Mouse (Mus musculus): ENCODE measurements around the gene Ppp1r3a. TPM values are rescaled to one million over a fixed set of nuclear protein-coding genes. Genes with fewer than 3 reads are reported as not detected.

Ppp1r3a gene
- polyA plus RNA-seq (2014; fragmentation: Nextera tagmentation; extraction: Ambion mirVana): not detected in 2 replicates

- Histone ChIP-seq H3K9me3 (ENCODE audit: control insufficient read depth, low read length) (no peaks in the 10 kb centered on the region), H3K27ac (replicated peaks; ENCODE audit: low read depth, low read length) (no peak within 1 kb of the TSS), H3K4me3 (ENCODE audit: low read depth, low read length) (no peak within 1 kb of the TSS), H3K36me3 (ENCODE audit: control insufficient read depth, insufficient read depth, low read length) (no peaks in the 10 kb centered on the region), H3K4me1 (ENCODE audit: control insufficient read depth, insufficient read depth, low read length) (no peaks in the 10 kb centered on the region), H3K4me2 (ENCODE audit: low read depth, severe bottlenecking) (no peak within 1 kb of the TSS), H3K27me3 (ENCODE audit: control insufficient read depth, insufficient read depth, low read length) (no peaks in the 10 kb centered on the region), H3K9ac (ENCODE audit: low read length) (no peak within 1 kb of the TSS)
- 88% methylated on average over 7 of the region's 7 CpGs for WGBS
- DNase-seq (ENCODE audit: low spot score) (no peak), ATAC-seq (ENCODE audit: insufficient number of reproducible peaks, low FRiP score, low TSS enrichment, low read depth) (no peak)
These were observed at the start of gene Ppp1r3a for GRCm38 (mm10) chr6:14754901-14755591. TSS of gene Ppp1r3a (minus strand) at chr6:14755274.

DNA sequence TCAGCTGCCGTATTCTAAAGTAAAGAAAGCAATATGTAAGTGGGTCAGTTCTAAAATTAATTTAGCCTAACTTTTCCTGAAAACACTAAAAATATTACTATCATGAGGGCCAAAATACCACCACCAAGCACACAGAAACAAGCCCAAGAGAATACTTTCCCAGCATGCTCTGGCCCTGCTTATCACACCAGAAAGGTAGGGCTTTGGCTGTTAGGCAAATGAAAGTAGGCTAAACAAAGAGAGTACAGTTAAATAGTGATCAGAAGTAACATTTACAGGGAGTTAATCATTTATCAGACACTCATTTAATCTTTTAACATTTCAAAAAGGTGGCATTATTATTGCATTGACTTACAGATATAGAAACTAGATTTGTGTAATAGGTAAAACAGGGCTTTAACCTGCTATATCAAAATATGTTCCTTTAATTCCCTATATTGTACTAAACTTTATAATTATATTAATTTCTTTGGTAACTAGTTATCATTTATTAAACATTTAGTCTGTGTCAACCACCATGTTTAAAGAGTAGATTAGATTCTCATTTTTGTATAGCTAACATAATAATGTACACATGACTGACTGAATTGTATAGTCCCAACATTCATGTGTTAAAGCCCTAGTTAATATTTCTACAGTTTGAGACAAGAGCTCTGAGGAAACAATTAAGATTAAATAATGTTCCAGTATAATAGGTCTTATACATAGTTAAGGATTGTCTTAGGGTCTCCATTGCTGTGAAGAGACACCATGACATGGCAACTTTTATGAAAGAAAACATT lies 32.3 kb upstream of the Ppp1r3a start:
- no peaks in the 10 kb centered on the region for H3K27me3 ChIP-seq (ENCODE audit: control insufficient read depth, insufficient read depth, low read length)
- no peak overlapping the region for H3K4me2 ChIP-seq (ENCODE audit: low read depth, severe bottlenecking)
- DNase-seq (ENCODE audit: low spot score): no peak
- H3K27ac ChIP-seq (replicated peaks; ENCODE audit: low read depth, low read length): no peak overlapping the region
- no peak for ATAC-seq (ENCODE audit: insufficient number of reproducible peaks, low FRiP score, low TSS enrichment, low read depth)
- no peaks in the 10 kb centered on the region for H3K36me3 ChIP-seq (ENCODE audit: control insufficient read depth, insufficient read depth, low read length)
- WGBS: 91% methylated on average over 1 of the region's 1 CpGs
- H3K4me1 ChIP-seq (ENCODE audit: control insufficient read depth, insufficient read depth, low read length): no peaks in the 10 kb centered on the region
- H3K9me3 ChIP-seq (ENCODE audit: control insufficient read depth, low read length): no peaks in the 10 kb centered on the region
- no peak overlapping the region for H3K4me3 ChIP-seq (ENCODE audit: low read depth, low read length)
- H3K9ac ChIP-seq (ENCODE audit: low read length): no peak overlapping the region

- ATAC-seq (ENCODE audit: insufficient number of reproducible peaks, low FRiP score, low TSS enrichment, low read depth) (no peak), DNase-seq (ENCODE audit: low spot score) (no peak)
- WGBS: 99% methylated on average over 4 of the region's 4 CpGs
- Histone ChIP-seq H3K36me3 (ENCODE audit: control insufficient read depth, insufficient read depth, low read length) (no peaks in the 10 kb centered on the region), H3K27me3 (ENCODE audit: control insufficient read depth, insufficient read depth, low read length) (no peaks in the 10 kb centered on the region), H3K4me2 (ENCODE audit: low read depth, severe bottlenecking) (no peak overlapping the region), H3K4me1 (ENCODE audit: control insufficient read depth, insufficient read depth, low read length) (no peaks in the 10 kb centered on the region), H3K9me3 (ENCODE audit: control insufficient read depth, low read length) (no peaks in the 10 kb centered on the region), H3K27ac (replicated peaks; ENCODE audit: low read depth, low read length) (no peak overlapping the region), H3K9ac (ENCODE audit: low read length) (no peak overlapping the region), H3K4me3 (ENCODE audit: low read depth, low read length) (no peak overlapping the region)
These were observed 22.8 kb upstream of the Ppp1r3a start for GRCm38 (mm10) chr6:14777920-14778319.

DNA sequence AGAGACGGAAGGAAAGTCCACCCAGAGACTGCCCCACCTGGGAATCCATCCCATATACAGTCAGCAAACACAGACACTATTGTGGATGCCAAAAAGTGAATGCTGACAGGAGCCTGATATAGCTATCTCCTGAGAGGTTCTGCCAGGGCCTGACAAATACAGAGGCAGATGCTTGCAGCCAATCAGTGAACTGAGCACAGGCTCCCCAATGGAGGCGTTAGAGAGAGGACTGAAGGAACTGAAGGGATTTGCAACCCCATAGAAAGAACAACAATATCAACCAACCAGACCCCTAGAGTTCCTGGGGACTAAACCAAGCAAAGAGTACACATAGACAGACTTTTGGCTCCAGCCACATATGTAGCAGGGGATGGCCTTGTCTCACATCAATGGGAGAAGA lies 16.6 kb upstream of the Ppp1r3a start:
- no peak overlapping the region for H3K27ac ChIP-seq (replicated peaks; ENCODE audit: low read depth, low read length)
- no peaks in the 10 kb centered on the region for H3K9me3 ChIP-seq (ENCODE audit: control insufficient read depth, low read length)
- H3K4me3 ChIP-seq (ENCODE audit: low read depth, low read length): no peak overlapping the region
- no peaks in the 10 kb centered on the region for H3K4me1 ChIP-seq (ENCODE audit: control insufficient read depth, insufficient read depth, low read length)
- WGBS: 74% methylated on average over 2 of the region's 2 CpGs
- no peak overlapping the region for H3K9ac ChIP-seq (ENCODE audit: low read length)
- no peak for ATAC-seq (ENCODE audit: insufficient number of reproducible peaks, low FRiP score, low TSS enrichment, low read depth)
- no peak overlapping the region for H3K4me2 ChIP-seq (ENCODE audit: low read depth, severe bottlenecking)
- DNase-seq (ENCODE audit: low spot score): no peak
- no peaks in the 10 kb centered on the region for H3K27me3 ChIP-seq (ENCODE audit: control insufficient read depth, insufficient read depth, low read length)
- no peaks in the 10 kb centered on the region for H3K36me3 ChIP-seq (ENCODE audit: control insufficient read depth, insufficient read depth, low read length)

- H3K9ac ChIP-seq (ENCODE audit: low read length): no peak overlapping the region
- H3K9me3 ChIP-seq (ENCODE audit: control insufficient read depth, low read length): no peaks in the 10 kb centered on the region
- ATAC-seq (ENCODE audit: insufficient number of reproducible peaks, low FRiP score, low TSS enrichment, low read depth) (no peak), DNase-seq (ENCODE audit: low spot score) (no peak)
- H3K36me3 ChIP-seq (ENCODE audit: control insufficient read depth, insufficient read depth, low read length): no peaks in the 10 kb centered on the region
- no peaks in the 10 kb centered on the region for H3K4me1 ChIP-seq (ENCODE audit: control insufficient read depth, insufficient read depth, low read length)
- no peak overlapping the region for H3K27ac ChIP-seq (replicated peaks; ENCODE audit: low read depth, low read length)
- H3K4me3 ChIP-seq (ENCODE audit: low read depth, low read length): no peak overlapping the region
- no peaks in the 10 kb centered on the region for H3K27me3 ChIP-seq (ENCODE audit: control insufficient read depth, insufficient read depth, low read length)
- WGBS: 82% methylated on average over 3 of the region's 3 CpGs
- no peak overlapping the region for H3K4me2 ChIP-seq (ENCODE audit: low read depth, severe bottlenecking)
These were observed 2.4 kb upstream of the Ppp1r3a start for GRCm38 (mm10) chr6:14757486-14757885.

- DNase-seq (ENCODE audit: low spot score): no peak
- Histone ChIP-seq H3K4me2 (ENCODE audit: low read depth, severe bottlenecking) (no peak overlapping the region), H3K36me3 (ENCODE audit: control insufficient read depth, insufficient read depth, low read length) (no peaks in the 10 kb centered on the region), H3K27ac (replicated peaks; ENCODE audit: low read depth, low read length) (no peak overlapping the region), H3K27me3 (ENCODE audit: control insufficient read depth, insufficient read depth, low read length) (no peaks in the 10 kb centered on the region), H3K9ac (ENCODE audit: low read length) (no peak overlapping the region), H3K4me3 (ENCODE audit: low read depth, low read length) (no peak overlapping the region), H3K9me3 (ENCODE audit: control insufficient read depth, low read length) (no peaks in the 10 kb centered on the region), H3K4me1 (ENCODE audit: control insufficient read depth, insufficient read depth, low read length) (no peaks in the 10 kb centered on the region)
- ATAC-seq (ENCODE audit: insufficient number of reproducible peaks, low FRiP score, low TSS enrichment, low read depth): no peak
- 83% methylated on average over 4 of the region's 4 CpGs for WGBS
These were observed 1.6 kb downstream of the Ppp1r3a start for GRCm38 (mm10) chr6:14753512-14753911.

DNA sequence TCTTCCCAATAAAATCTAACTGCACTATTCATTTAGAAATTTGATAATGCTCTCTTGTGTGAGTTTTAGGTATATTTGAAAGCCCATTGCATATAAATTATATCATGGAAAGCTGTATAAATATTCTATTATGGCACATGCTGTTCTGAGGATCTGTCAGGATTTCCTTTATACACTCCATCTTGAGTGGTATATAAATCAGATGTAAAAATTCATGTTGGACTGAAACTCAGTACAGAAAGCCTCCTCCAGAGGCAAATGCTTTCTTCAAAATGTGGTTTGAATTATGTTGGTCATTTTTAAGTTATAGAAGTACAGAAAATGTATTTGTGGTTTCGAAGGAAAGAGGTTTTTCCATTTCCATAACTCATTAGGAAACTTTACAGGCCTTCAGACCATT lies 2.9 kb downstream of the Ppp1r3a start:
- 51% methylated on average over 1 of the region's 1 CpGs for WGBS
- ATAC-seq (ENCODE audit: insufficient number of reproducible peaks, low FRiP score, low TSS enrichment, low read depth) (no peak), DNase-seq (ENCODE audit: low spot score) (no peak)
- Histone ChIP-seq H3K27me3 (ENCODE audit: control insufficient read depth, insufficient read depth, low read length) (no peaks in the 10 kb centered on the region), H3K27ac (replicated peaks; ENCODE audit: low read depth, low read length) (no peak overlapping the region), H3K4me1 (ENCODE audit: control insufficient read depth, insufficient read depth, low read length) (no peaks in the 10 kb centered on the region), H3K9me3 (ENCODE audit: control insufficient read depth, low read length) (no peaks in the 10 kb centered on the region), H3K9ac (ENCODE audit: low read length) (no peak overlapping the region), H3K36me3 (ENCODE audit: control insufficient read depth, insufficient read depth, low read length) (no peaks in the 10 kb centered on the region), H3K4me2 (ENCODE audit: low read depth, severe bottlenecking) (no peak overlapping the region), H3K4me3 (ENCODE audit: low read depth, low read length) (no peak overlapping the region)

GRCm38 (mm10) chr6:14747000-14747399 lies 8.1 kb downstream of the Ppp1r3a start:
- Histone ChIP-seq H3K4me3 (ENCODE audit: low read depth, low read length) (no peak overlapping the region), H3K4me1 (ENCODE audit: control insufficient read depth, insufficient read depth, low read length) (no peaks in the 10 kb centered on the region), H3K36me3 (ENCODE audit: control insufficient read depth, insufficient read depth, low read length) (no peaks in the 10 kb centered on the region), H3K9me3 (ENCODE audit: control insufficient read depth, low read length) (no peaks in the 10 kb centered on the region), H3K9ac (ENCODE audit: low read length) (no peak overlapping the region), H3K27me3 (ENCODE audit: control insufficient read depth, insufficient read depth, low read length) (no peaks in the 10 kb centered on the region), H3K4me2 (ENCODE audit: low read depth, severe bottlenecking) (no peak overlapping the region), H3K27ac (replicated peaks; ENCODE audit: low read depth, low read length) (no peak overlapping the region)
- DNase-seq (ENCODE audit: low spot score): no peak
- 0 out of 2 replicates have a peak, but pooled peaks have one; percentile 39 for ATAC-seq (ENCODE audit: insufficient number of reproducible peaks, low FRiP score, low TSS enrichment, low read depth)
- 51% methylated on average over 2 of the region's 2 CpGs for WGBS

Measured in limb, embryonic 11.5 days (tissue).